Mouse (Mus musculus): ENCODE data around the gene Olfr818. TPM values are rescaled to one million over a fixed set of nuclear protein-coding genes. Genes with fewer than 3 reads are reported as not detected.
"Not testable (repeated sequence)": the region's sequence is repeated elsewhere in the genome, so short reads cannot be mapped to it uniquely, and the experiment has no call there.

The Olfr818 gene
- not detected in 2 replicates for polyA plus RNA-seq (2012; ENCODE audit: insufficient read depth, insufficient read length, missing spikeins)

DNA sequence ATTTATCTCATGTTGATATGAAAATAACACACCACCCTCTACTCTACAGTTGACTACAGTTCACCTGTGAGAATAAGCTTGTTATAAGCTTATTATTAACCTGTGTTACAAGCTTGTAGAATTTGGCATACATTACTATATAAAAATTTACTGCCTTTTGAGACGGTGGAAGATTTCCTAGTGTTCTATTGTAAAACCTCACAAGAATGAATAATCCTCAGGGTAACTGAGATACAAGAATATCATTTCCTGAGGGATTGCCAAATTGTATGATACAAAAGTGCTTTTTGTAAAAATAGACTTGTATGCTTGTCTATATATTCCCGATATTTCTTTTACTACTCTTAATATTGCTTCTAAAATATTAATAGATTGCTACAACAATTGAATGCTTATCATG, at the start of gene Olfr818:
Gene Olfr818, minus strand, starts transcription at position 101 of the 400 bp plus-strand sequence.
- Histone ChIP-seq H3K27ac (replicated peaks; ENCODE audit: low read depth, low read length) (no peak within 1 kb of the TSS), H3K4me1 (ENCODE audit: control insufficient read depth, insufficient read depth, insufficient read length, low read length) (no peaks in the 10 kb centered on the region), H3K4me3 (ENCODE audit: insufficient read depth, low read depth, low read length) (no peak within 1 kb of the TSS)

DNA sequence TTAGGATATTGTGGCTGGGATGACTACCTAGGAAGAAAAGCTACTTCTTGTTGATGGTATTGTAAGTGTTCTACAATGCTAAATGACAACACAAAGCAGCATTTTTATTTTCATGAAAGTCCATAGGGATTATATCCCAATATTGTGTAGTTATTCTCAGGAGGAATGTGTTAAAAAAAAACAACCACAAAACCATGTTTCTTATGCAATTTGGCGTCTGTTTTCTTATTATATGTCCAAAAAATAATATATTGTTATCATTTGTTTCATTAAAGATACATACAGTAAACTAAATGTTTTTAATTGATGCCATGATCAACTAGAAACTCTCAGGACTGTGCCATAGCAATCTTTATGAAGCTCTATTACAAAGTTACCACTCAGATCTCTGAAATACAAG, 36.1 kb upstream of the Olfr818 start, which contains the start of gene Gm10310:
Gene Gm10310, minus strand, starts transcription at position 101 of the 400 bp plus-strand sequence.
- H3K4me3 ChIP-seq (ENCODE audit: insufficient read depth, low read depth, low read length); H3K27ac ChIP-seq (replicated peaks; ENCODE audit: low read depth, low read length); H3K4me1 ChIP-seq (ENCODE audit: control insufficient read depth, insufficient read depth, insufficient read length, low read length): not testable (repeated sequence)

DNA sequence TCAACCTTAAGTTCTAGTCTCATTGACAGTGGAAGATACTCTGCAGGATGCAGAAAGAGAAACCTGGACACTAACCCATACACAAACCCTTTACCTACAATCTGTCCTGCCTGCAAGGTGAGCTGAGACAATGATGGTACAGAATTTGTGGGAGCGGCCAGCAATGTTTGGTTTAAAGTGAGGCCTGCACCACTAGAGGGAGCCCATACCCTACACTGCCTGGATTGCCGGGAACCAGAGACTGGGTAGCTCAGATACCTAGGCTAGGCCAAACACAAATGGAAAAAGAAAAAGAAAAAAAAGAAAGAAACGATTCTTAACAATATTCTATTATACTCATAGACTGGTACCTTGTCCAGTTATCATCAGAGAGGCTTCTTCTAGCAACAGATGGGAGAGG, 33.0 kb upstream of the Olfr818 start:
- not testable (repeated sequence) for H3K4me1 ChIP-seq (ENCODE audit: control insufficient read depth, insufficient read depth, insufficient read length, low read length); H3K27ac ChIP-seq (replicated peaks; ENCODE audit: low read depth, low read length); H3K4me3 ChIP-seq (ENCODE audit: insufficient read depth, low read depth, low read length)

DNA sequence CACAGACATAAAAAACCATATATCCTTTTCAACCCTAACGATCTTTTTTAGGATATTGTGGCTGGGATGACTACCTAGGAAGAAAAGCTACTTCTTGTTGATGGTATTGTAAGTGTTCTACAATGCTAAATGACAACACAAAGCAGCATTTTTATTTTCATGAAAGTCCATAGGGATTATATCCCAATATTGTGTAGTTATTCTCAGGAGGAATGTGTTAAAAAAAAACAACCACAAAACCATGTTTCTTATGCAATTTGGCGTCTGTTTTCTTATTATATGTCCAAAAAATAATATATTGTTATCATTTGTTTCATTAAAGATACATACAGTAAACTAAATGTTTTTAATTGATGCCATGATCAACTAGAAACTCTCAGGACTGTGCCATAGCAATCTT, 27.1 kb upstream of the Olfr818 start, which contains the start of gene Olfr247:
Gene Olfr247, minus strand, starts transcription at position 101 of the 400 bp plus-strand sequence.
- not testable (repeated sequence) for H3K4me1 ChIP-seq (ENCODE audit: control insufficient read depth, insufficient read depth, insufficient read length, low read length); H3K4me3 ChIP-seq (ENCODE audit: insufficient read depth, low read depth, low read length); H3K27ac ChIP-seq (replicated peaks; ENCODE audit: low read depth, low read length)

DNA sequence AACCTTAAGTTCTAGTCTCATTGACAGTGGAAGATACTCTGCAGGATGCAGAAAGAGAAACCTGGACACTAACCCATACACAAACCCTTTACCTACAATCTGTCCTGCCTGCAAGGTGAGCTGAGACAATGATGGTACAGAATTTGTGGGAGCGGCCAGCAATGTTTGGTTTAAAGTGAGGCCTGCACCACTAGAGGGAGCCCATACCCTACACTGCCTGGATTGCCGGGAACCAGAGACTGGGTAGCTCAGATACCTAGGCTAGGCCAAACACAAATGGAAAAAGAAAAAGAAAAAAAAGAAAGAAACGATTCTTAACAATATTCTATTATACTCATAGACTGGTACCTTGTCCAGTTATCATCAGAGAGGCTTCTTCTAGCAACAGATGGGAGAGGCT, 24.1 kb upstream of the Olfr818 start:
- H3K4me3 ChIP-seq (ENCODE audit: insufficient read depth, low read depth, low read length); H3K4me1 ChIP-seq (ENCODE audit: control insufficient read depth, insufficient read depth, insufficient read length, low read length); H3K27ac ChIP-seq (replicated peaks; ENCODE audit: low read depth, low read length): not testable (repeated sequence)

DNA sequence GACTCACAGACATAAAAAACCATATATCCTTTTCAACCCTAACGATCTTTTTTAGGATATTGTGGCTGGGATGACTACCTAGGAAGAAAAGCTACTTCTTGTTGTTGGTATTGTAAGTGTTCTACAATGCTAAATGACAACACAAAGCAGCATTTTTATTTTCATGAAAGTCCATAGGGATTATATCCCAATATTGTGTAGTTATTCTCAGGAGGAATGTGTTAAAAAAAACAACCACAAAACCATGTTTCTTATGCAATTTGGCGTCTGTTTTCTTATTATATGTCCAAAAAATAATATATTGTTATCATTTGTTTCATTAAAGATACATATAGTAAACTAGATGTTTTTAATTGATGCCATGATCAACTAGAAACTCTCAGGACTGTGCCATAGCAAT, 18.3 kb upstream of the Olfr818 start, which contains the start of gene Olfr819:
Gene Olfr819, minus strand, starts transcription at position 101 of the 400 bp plus-strand sequence.
- H3K4me1 ChIP-seq (ENCODE audit: control insufficient read depth, insufficient read depth, insufficient read length, low read length); H3K4me3 ChIP-seq (ENCODE audit: insufficient read depth, low read depth, low read length): not testable (repeated sequence)

DNA sequence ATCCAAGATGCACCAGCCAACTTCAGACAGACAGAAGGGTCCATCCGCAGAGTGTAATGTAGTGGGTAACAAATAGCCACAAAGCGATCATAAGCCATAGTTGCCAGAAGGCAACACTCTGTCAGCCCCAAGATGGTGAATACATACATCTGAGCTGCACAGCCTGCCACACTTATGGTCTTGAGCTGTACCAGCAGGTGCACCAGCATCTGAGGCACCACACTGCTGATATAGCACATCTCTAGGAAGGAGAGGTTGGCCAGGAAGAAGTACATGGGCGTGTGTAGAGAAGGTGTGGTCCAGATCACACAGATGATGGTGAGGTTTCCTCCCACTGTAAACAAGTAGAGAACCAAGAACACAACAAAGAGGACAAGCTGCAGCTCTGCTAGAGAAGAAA, 17.3 kb upstream of the Olfr818 start:
- not testable (repeated sequence) for H3K4me3 ChIP-seq (ENCODE audit: insufficient read depth, low read depth, low read length); H3K27ac ChIP-seq (replicated peaks; ENCODE audit: low read depth, low read length); H3K4me1 ChIP-seq (ENCODE audit: control insufficient read depth, insufficient read depth, insufficient read length, low read length)

More for the DNA sequence above, 18.3 kb upstream of the Olfr818 start, which contains the start of gene Olfr819:
- not testable (repeated sequence) for H3K27ac ChIP-seq (replicated peaks; ENCODE audit: low read depth, low read length)

DNA sequence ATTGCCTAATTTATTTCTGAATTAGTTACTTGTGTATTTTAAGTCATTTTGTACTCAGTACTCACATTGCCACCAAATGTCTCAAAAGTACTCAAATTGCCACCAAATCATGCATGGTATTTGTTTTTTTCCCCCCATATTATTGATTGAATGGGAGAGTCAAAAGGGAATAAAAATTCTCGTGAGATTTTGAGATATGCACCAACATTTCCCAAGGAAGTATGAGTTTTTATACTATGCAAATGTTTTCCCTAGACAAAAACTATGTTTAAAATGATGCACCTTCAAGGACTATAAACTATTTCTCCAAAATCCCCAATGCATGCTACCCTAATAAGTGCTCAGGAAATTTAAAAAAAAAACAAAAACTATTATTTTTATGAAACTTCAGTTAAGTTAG, 33.4 kb downstream of the Olfr818 start, which contains the start of gene Olfr816:
Gene Olfr816, minus strand, starts transcription at position 101 of the 400 bp plus-strand sequence.
- no peak within 1 kb of the TSS for H3K27ac ChIP-seq (replicated peaks; ENCODE audit: low read depth, low read length)
- no peak within 1 kb of the TSS for H3K4me3 ChIP-seq (ENCODE audit: insufficient read depth, low read depth, low read length)
- H3K4me1 ChIP-seq (ENCODE audit: control insufficient read depth, insufficient read depth, insufficient read length, low read length): no peaks in the 10 kb centered on the region

DNA sequence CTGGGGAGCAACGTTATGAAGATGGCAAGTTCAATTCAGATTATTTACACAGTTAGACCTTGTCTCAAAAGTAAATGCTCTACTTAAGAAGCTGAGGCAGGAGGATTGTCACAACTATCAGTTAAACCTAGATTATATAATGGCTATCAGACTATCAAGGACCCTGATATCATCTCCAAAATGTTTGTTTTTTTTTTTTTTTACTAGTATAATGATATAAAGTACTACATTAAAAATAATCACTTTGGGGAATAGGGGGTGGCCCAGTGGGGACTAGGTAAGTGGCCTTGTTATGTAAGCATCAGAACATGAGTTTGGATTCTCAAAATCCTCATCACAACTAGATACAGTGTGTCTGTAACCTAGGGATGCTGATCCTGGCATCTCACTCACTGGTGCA, 43.1 kb downstream of the Olfr818 start, which contains the start of gene Olfr815:
Gene Olfr815, minus strand, starts transcription at position 101 of the 400 bp plus-strand sequence.
- not testable (repeated sequence) for H3K4me3 ChIP-seq (ENCODE audit: insufficient read depth, low read depth, low read length); H3K4me1 ChIP-seq (ENCODE audit: control insufficient read depth, insufficient read depth, insufficient read length, low read length); H3K27ac ChIP-seq (replicated peaks; ENCODE audit: low read depth, low read length)

Other genes with a start within 250 kb of the Olfr818 start
- not detected in 2 replicates for gene Olfr804, start 245.9 kb downstream of the Olfr818 start, polyA plus RNA-seq (2012; ENCODE audit: insufficient read depth, insufficient read length, missing spikeins)
- gene Olfr805, start 219.7 kb downstream of the Olfr818 start, polyA plus RNA-seq (2012; ENCODE audit: insufficient read depth, insufficient read length, missing spikeins): not detected in 2 replicates
- gene Olfr806, start 207.2 kb downstream of the Olfr818 start, polyA plus RNA-seq (2012; ENCODE audit: insufficient read depth, insufficient read length, missing spikeins): not detected in 2 replicates
- gene Olfr807, start 191.3 kb downstream of the Olfr818 start, polyA plus RNA-seq (2012; ENCODE audit: insufficient read depth, insufficient read length, missing spikeins): not detected in 2 replicates
- gene Olfr808, start 183.6 kb downstream of the Olfr818 start, polyA plus RNA-seq (2012; ENCODE audit: insufficient read depth, insufficient read length, missing spikeins): not detected in 2 replicates
- not detected in 2 replicates for gene Olfr809, start 174.5 kb downstream of the Olfr818 start, polyA plus RNA-seq (2012; ENCODE audit: insufficient read depth, insufficient read length, missing spikeins)
- not detected in 2 replicates for gene Olfr810, start 154.2 kb downstream of the Olfr818 start, polyA plus RNA-seq (2012; ENCODE audit: insufficient read depth, insufficient read length, missing spikeins)
- gene Olfr811, start 144.7 kb downstream of the Olfr818 start, polyA plus RNA-seq (2012; ENCODE audit: insufficient read depth, insufficient read length, missing spikeins): not detected in 2 replicates
- gene Olfr812, start 103.0 kb downstream of the Olfr818 start, polyA plus RNA-seq (2012; ENCODE audit: insufficient read depth, insufficient read length, missing spikeins): not detected in 2 replicates
- not detected in 2 replicates for gene Olfr813, start 93.7 kb downstream of the Olfr818 start, polyA plus RNA-seq (2012; ENCODE audit: insufficient read depth, insufficient read length, missing spikeins)
- not detected in 2 replicates for gene Olfr814, start 69.2 kb downstream of the Olfr818 start, polyA plus RNA-seq (2012; ENCODE audit: insufficient read depth, insufficient read length, missing spikeins)
- not detected in 2 replicates for gene Olfr815, start 43.2 kb downstream of the Olfr818 start, polyA plus RNA-seq (2012; ENCODE audit: insufficient read depth, insufficient read length, missing spikeins)
- not detected in 2 replicates for gene Olfr816, start 33.5 kb downstream of the Olfr818 start, polyA plus RNA-seq (2012; ENCODE audit: insufficient read depth, insufficient read length, missing spikeins)
- gene Olfr819, start 18.2 kb upstream of the Olfr818 start, polyA plus RNA-seq (2012; ENCODE audit: insufficient read depth, insufficient read length, missing spikeins): not detected in 2 replicates
- gene Olfr247, start 27.0 kb upstream of the Olfr818 start, polyA plus RNA-seq (2012; ENCODE audit: insufficient read depth, insufficient read length, missing spikeins): not detected in 2 replicates
- not detected in 2 replicates for gene Gm10310, start 36.0 kb upstream of the Olfr818 start, polyA plus RNA-seq (2012; ENCODE audit: insufficient read depth, insufficient read length, missing spikeins)
- not detected in 2 replicates for gene Olfr820, start 63.5 kb upstream of the Olfr818 start, polyA plus RNA-seq (2012; ENCODE audit: insufficient read depth, insufficient read length, missing spikeins)
- gene Olfr821, start 81.2 kb upstream of the Olfr818 start, polyA plus RNA-seq (2012; ENCODE audit: insufficient read depth, insufficient read length, missing spikeins): not detected in 2 replicates
- not detected in 2 replicates for gene Olfr822, start 122.1 kb upstream of the Olfr818 start, polyA plus RNA-seq (2012; ENCODE audit: insufficient read depth, insufficient read length, missing spikeins)
- gene Olfr823, start 166.3 kb upstream of the Olfr818 start, polyA plus RNA-seq (2012; ENCODE audit: insufficient read depth, insufficient read length, missing spikeins): not detected in 2 replicates
- gene Olfr824, start 180.9 kb upstream of the Olfr818 start, polyA plus RNA-seq (2012; ENCODE audit: insufficient read depth, insufficient read length, missing spikeins): not detected in 2 replicates
- not detected in 2 replicates for gene Olfr825, start 217.7 kb upstream of the Olfr818 start, polyA plus RNA-seq (2012; ENCODE audit: insufficient read depth, insufficient read length, missing spikeins)
- not detected in 2 replicates for gene Olfr826, start 235.1 kb upstream of the Olfr818 start, polyA plus RNA-seq (2012; ENCODE audit: insufficient read depth, insufficient read length, missing spikeins)